Mouse (Mus musculus) hindbrain, embryonic 14.5 days (tissue): ENCODE data around the gene Nsmce1. TPM values are rescaled to one million over a fixed set of nuclear protein-coding genes. Genes with fewer than 3 reads are reported as not detected.

Source experiments
- ATAC-seq: fragments of 200-750 bp; cut with Nextera tagmentation; 2 replicates; pipeline ENCODE4 v1.8.0; 2017; ENCODE audit warnings: moderate number of reproducible peaks, mild to moderate bottlenecking, moderate TSS enrichment, moderate library complexity; ENCODE audit not compliant: low FRiP score
- DNase-seq: peaks from one replicate; pipeline ENCODE4 v3.0.0-alpha.2; 2015; ENCODE audit warnings: low spot score
- H3K27ac ChIP-seq: fragments of 300-500 bp; sonication (generic); 2 replicates; pipeline ENCODE4 v1.5.1; 2014; ENCODE audit warnings: mild to moderate bottlenecking, moderate library complexity
- H3K27me3 ChIP-seq: fragments of 300-500 bp; sonication (generic); 2 replicates; pipeline ENCODE4 v1.6.1; 2014; ENCODE audit warnings: mild to moderate bottlenecking, low read length, mixed read lengths; ENCODE audit not compliant: control insufficient read depth, insufficient read depth
- H3K36me3 ChIP-seq: fragments of 300-500 bp; sonication (generic); replicated peaks from 2 replicates; pipeline ENCODE4 v1.6.1; 2014; ENCODE audit not compliant: control insufficient read depth, insufficient read depth
- H3K4me1 ChIP-seq: fragments of 300-500 bp; sonication (generic); replicated peaks from 2 replicates; pipeline ENCODE4 v1.6.1; 2014; ENCODE audit warnings: antibody characterized with exemption, low read length, mixed read lengths; ENCODE audit not compliant: control insufficient read depth, insufficient read depth
- H3K4me2 ChIP-seq: fragments of 300-500 bp; sonication (generic); replicated peaks from 2 replicates; pipeline ENCODE4 v1.6.1; 2014; ENCODE audit warnings: mild to moderate bottlenecking, moderate library complexity
- H3K4me3 ChIP-seq: fragments of 300-500 bp; sonication (generic); replicated peaks from 2 replicates; pipeline ENCODE4 v1.5.1; 2014; ENCODE audit warnings: mild to moderate bottlenecking, low read length
- H3K9ac ChIP-seq: fragments of 300-500 bp; sonication (generic); 2 replicates; pipeline ENCODE4 v1.6.1; 2014
- H3K9me3 ChIP-seq: fragments of 300-500 bp; sonication (generic); 2 replicates; pipeline ENCODE4 v1.6.1; 2016; ENCODE audit warnings: low read length; ENCODE audit not compliant: control insufficient read depth
- WGBS: fragments of 180-500 bp; shearing (Covaris S2); extraction: QIAGEN DNeasy Blood & Tissue Kit; methylation state at CpG from one replicate; pipeline ENCODE4 v1.1.7; 2014; 5-methylcytosine and 5-hydroxymethylcytosine counted together
- polyA plus RNA-seq: library from polyadenylated mRNA; unstranded; fragments of >200 nt; fragmentation: Nextera tagmentation; extraction: Ambion mirVana; gene quantifications from 2 replicates; pipeline ENCODE4 v1.2.1, GENCODE M21; 2014

The Nsmce1 gene
- polyA plus RNA-seq, 1 experiment from 2014 or later, result 94.8 TPM

DNA sequence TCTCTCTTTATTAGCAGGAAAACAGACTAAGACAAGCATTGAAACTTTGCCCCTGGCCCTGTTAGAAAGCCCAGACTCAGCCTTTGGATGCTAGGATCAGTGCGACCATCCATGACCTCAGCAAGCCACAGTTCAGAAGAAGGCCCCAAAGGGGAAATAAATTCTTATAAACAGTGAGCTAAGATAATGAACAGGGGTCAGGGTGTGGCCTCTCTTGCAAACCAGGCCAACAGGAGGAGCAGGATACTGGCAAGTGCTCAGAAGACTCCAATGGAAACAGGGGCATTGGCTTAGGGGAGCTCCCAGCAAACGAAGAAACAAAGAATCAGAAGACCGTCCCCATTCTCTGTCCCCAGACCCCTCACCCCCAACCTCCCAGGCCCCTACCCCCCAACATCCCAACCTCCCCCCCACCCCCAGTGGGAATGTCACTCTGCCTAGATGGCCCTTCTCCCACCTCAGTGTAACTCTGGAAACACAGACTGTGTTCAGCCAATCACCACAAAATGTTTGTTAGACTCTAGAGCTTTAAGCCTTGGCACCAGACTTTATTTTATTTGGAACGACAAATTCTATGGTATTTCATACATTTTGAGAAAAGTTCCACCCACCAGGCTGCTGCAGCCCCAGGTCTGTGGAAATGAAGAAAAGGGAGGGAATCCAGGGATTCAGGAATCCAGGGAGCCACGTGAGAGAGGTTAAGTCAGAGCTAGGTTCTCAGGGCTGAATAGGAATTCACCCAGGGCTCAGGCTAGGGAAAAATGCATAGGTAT is 23.9 kb upstream of the Nsmce1 start:
- DNase-seq, result no peak
- no peak for ATAC-seq
- H3K4me1 ChIP-seq, result no peaks in the 10 kb centered on the region
- H3K4me2 ChIP-seq, result no peak overlapping the region
- H3K9ac ChIP-seq, result no peak overlapping the region
- 79% methylated on average over 5 of the region's 5 CpGs for WGBS
- no peaks in the 10 kb centered on the region for H3K27me3 ChIP-seq
- no peaks in the 10 kb centered on the region for H3K36me3 ChIP-seq
- no peak overlapping the region for H3K4me3 ChIP-seq
- H3K27ac ChIP-seq, result no peak overlapping the region
- no peaks in the 10 kb centered on the region for H3K9me3 ChIP-seq

DNA sequence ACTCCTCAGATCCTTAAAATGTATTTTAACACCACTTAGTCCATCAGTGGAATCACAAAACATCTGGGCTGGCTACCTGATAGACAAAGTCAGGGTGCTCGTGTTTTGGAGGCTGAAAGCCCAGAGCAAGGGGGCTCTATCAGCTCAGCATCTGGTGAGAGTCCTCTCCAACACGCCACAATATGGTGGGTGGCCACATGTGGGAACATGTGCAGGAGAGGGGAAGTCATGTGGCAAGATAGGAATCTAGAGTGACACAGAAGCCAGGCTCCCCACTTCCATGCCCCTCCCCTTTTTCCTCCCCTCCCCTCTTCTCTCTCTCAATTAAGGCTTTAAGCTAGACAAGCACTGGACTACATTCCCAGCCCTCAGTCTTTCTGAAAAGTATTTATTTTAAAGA is 20.5 kb upstream of the Nsmce1 start:
- Histone ChIP-seq H3K9me3 (no peaks in the 10 kb centered on the region), H3K4me3 (no peak overlapping the region), H3K9ac (no peak overlapping the region), H3K36me3 (no peaks in the 10 kb centered on the region), H3K4me2 (no peak overlapping the region), H3K27me3 (no peaks in the 10 kb centered on the region), H3K27ac (no peak overlapping the region), H3K4me1 (no peaks in the 10 kb centered on the region)
- no peak for ATAC-seq
- 79% methylated on average over 2 of the region's 2 CpGs for WGBS
- DNase-seq, result no peak

GRCm38 (mm10) chr7:125511432-125511831 is 20.0 kb upstream of the Nsmce1 start:
- no peak for ATAC-seq
- H3K36me3 ChIP-seq, result no peaks in the 10 kb centered on the region
- no peak for DNase-seq
- H3K4me3 ChIP-seq, result no peak overlapping the region
- H3K4me1 ChIP-seq, result no peaks in the 10 kb centered on the region
- 87% methylated on average over 5 of the region's 5 CpGs for WGBS
- no peak overlapping the region for H3K27ac ChIP-seq
- no peaks in the 10 kb centered on the region for H3K9me3 ChIP-seq
- no peaks in the 10 kb centered on the region for H3K27me3 ChIP-seq
- H3K9ac ChIP-seq, result no peak overlapping the region
- H3K4me2 ChIP-seq, result no peak overlapping the region

DNA sequence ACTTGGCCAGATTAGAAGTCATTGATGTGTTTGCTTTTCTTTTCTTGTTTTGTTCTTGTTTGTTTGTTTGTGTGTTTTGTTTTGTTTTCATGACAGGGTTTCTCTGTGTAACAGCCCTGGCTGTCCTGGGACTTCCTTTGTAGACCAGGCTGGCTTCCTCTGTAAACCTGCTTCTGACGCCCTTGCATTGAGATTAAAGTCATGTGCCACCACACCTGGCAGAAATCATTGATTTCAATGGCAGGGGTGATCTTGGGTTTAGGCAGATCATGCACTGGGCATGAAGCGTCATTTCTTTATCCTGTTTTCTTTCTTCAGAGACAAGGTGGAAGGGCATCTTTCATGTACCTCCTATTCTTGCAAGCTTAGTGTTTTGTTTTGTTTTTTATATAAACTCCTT is 15.9 kb upstream of the Nsmce1 start:
- Histone ChIP-seq H3K4me3 (no peak overlapping the region), H3K4me2 (no peak overlapping the region), H3K27ac (no peak overlapping the region), H3K9ac (no peak overlapping the region), H3K36me3 (no peaks in the 10 kb centered on the region), H3K9me3 (no peaks in the 10 kb centered on the region), H3K27me3 (no peaks in the 10 kb centered on the region), H3K4me1 (no peaks in the 10 kb centered on the region)
- DNase-seq, result no peak
- 85% methylated on average over 2 of the region's 2 CpGs for WGBS
- no peak for ATAC-seq

DNA sequence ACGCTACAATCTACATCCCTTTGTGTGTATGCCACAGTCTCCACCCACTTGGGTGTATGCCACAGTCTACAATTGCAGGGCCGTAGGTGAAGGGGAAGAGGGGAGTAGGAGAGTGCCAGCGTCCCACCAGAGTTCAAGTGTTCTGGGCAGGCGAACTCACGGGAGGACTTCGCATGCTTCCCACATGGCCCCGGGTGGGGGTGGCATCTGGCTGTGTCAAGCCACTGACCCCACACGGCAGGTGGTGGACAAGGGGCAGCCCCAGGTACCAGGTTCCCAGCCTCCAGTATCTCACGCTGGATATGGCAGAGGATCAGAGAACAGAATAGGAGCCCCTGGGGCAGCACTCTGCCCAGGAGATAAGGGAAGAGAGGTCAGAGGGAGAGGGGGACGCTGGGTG is 14.2 kb upstream of the Nsmce1 start:
- H3K27me3 ChIP-seq, result no peaks in the 10 kb centered on the region

GRCm38 (mm10) chr7:125504618-125505017 is 13.2 kb upstream of the Nsmce1 start:
- no peaks in the 10 kb centered on the region for H3K9me3 ChIP-seq
- H3K4me1 ChIP-seq, result no peaks in the 10 kb centered on the region
- H3K4me2 ChIP-seq, result no peak overlapping the region
- H3K27me3 ChIP-seq, result no peaks in the 10 kb centered on the region
- ATAC-seq, result no peak
- H3K27ac ChIP-seq, result no peak overlapping the region
- H3K36me3 ChIP-seq, result no peaks in the 10 kb centered on the region
- WGBS, result 98% methylated on average over 5 of the region's 5 CpGs
- no peak for DNase-seq
- H3K4me3 ChIP-seq, result no peak overlapping the region
- no peak overlapping the region for H3K9ac ChIP-seq

More for the DNA sequence above, 14.2 kb upstream of the Nsmce1 start:
- Histone ChIP-seq H3K9ac (no peak overlapping the region), H3K4me3 (no peak overlapping the region), H3K4me1 (no peaks in the 10 kb centered on the region), H3K27ac (no peak overlapping the region), H3K36me3 (no peaks in the 10 kb centered on the region), H3K4me2 (no peak overlapping the region), H3K9me3 (no peaks in the 10 kb centered on the region)
- 86% methylated on average over 10 of the region's 10 CpGs for WGBS
- DNase-seq (no peak), ATAC-seq (no peak)

DNA sequence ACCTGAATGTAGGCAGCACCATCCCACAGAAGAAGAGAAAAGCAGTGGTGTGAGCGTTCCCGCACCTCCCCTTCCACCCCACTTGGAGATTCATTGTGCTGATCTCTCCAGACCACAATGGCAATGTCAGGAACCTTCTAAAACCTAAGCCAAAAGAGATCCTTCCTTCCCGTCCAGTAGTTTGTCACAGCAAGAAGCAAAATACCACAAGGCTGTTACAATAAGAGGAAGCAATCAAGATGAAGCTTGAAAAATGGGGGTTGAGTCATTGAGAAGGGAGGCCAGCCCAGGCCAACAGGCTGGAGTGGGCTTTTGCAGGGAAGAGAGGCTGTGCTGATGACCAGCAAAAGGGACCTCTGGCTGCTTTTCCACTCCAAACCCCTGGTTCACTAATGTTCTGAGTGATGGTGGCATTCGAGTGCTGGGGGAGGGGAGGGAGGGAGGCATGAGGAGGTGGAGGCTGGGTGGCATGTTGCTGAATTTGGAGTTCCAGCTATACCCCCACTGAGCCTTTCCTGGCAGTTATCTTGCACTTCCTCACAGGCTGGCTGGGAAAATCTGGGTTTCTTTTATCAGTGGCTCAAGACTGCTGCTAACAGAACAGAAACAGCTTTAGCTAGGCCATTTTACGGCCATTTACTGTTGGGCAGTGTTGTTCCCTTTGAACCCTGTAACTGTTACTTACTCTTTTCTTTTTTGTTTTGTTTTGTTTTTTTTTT is 12.1 kb upstream of the Nsmce1 start:
- no peaks in the 10 kb centered on the region for H3K9me3 ChIP-seq
- no peak for DNase-seq
- H3K4me3 ChIP-seq, result no peak overlapping the region
- WGBS, result 81% methylated on average over 5 of the region's 5 CpGs
- no peaks in the 10 kb centered on the region for H3K4me1 ChIP-seq
- ATAC-seq, result no peak
- H3K27ac ChIP-seq, result no peak overlapping the region
- no peak overlapping the region for H3K9ac ChIP-seq
- H3K36me3 ChIP-seq, result no peaks in the 10 kb centered on the region
- H3K27me3 ChIP-seq, result no peaks in the 10 kb centered on the region
- no peak overlapping the region for H3K4me2 ChIP-seq

DNA sequence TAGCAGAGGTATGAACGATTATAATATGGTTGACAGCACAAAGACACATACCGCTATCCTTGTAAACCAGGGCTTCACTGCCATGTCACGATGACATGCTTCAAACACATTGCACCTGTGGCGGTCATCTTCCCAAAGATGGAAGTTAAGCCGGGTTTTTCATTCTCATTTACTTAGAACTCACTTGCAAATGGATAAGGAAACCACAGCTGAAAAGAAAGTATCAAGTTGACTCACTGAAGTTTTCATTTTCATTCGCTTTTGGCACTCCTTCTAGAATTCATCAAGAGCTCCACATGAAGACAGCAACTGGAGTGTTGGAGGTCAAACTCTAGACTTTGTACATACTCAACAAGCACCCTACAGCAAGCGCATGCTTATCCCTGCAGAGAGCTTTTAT is 9.5 kb upstream of the Nsmce1 start:
- Histone ChIP-seq H3K4me2 (no peak overlapping the region), H3K36me3 (no peaks in the 10 kb centered on the region), H3K27me3 (no peaks in the 10 kb centered on the region), H3K4me3 (no peak overlapping the region), H3K9me3 (no peaks in the 10 kb centered on the region), H3K4me1 (no peaks in the 10 kb centered on the region), H3K27ac (no peak overlapping the region), H3K9ac (no peak overlapping the region)
- WGBS, result 93% methylated on average over 7 of the region's 7 CpGs
- no peak for DNase-seq
- ATAC-seq, result no peak

GRCm38 (mm10) chr7:125499927-125500868 is 8.8 kb upstream of the Nsmce1 start:
- H3K4me2 ChIP-seq, result no peak overlapping the region
- 70% methylated on average over 13 of the region's 13 CpGs for WGBS
- H3K27me3 ChIP-seq, result no peaks in the 10 kb centered on the region
- no peak overlapping the region for H3K9ac ChIP-seq
- H3K9me3 ChIP-seq, result no peaks in the 10 kb centered on the region
- no peaks in the 10 kb centered on the region for H3K36me3 ChIP-seq
- no peaks in the 10 kb centered on the region for H3K4me1 ChIP-seq
- H3K4me3 ChIP-seq, result no peak overlapping the region
- ATAC-seq, result no peak
- no peak for DNase-seq
- no peak overlapping the region for H3K27ac ChIP-seq
